Mouse (Mus musculus) cerebellum, adult 2 months (tissue): ENCODE measurements around the gene Ddx23.

Experiments used
- CTCF ChIP-seq: fragments of 200-500 bp; IDR thresholded peaks from 2 replicates; pipeline ENCODE4 v1.5.1; 2011; ENCODE audit warnings: low read depth, mild to moderate bottlenecking, control low read depth, low read length, moderate library complexity, borderline replicate concordance; ENCODE audit not compliant: insufficient read depth
- POLR2A ChIP-seq: fragments of 200-500 bp; IDR thresholded peaks from 2 replicates; pipeline ENCODE4 v1.6.1; 2011; ENCODE audit warnings: low read length, control low read depth, borderline replicate concordance; ENCODE audit not compliant: insufficient read depth

DNA sequence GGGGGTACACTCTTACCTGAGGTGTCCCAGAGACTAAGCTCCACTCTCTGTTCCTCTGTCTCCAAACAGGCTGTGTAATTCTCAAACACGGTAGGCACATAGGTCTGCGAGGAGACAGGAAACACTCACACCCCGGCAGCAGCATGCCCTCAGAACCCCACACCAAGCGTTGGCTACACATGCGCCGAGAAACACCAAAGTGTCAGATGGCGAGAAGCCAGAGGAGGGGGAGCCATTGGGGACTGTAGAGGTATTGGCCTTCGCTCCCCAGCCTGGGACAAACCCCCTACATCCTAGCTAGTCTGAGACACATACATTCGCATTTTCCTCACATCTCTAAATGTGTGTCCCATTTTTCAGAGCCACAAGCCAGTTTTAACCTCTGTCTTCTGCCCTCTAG lies 13.8 kb upstream of the Ddx23 start:
- TF ChIP-seq CTCF (no peak), POLR2A (no peak)
